In the genomic region with DNA sequence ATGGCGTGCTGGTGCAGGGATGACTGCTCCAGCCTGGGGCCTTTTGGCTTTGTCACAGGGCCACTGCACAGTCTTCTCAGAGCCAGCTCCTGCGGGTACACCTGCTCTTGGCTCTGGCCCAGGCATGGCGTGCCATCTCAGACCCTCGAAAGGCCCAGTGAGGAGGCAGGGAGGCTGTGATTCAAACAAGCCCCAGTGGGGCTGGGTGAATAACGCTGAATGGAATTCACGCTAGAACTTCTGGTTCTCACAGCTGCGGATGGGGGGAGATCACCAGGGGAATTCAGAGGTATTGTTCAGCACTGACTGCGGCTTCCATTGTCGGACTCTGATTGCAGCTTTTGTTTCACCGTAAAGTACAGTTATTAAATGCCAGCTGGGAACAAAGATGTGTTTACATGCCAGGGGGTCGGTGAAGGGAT, we compare ENCODE assay signal across 8 mouse cellular contexts. TPM values are rescaled to one million over a fixed set of nuclear protein-coding genes. Genes with fewer than 3 reads are reported as not detected.
A peak's percentile ranks its signal among the peaks of the same experiment; 100 is the strongest.
DNase-seq lines count a peak whose midpoint lies in the region; ATAC-seq and TF ChIP-seq lines count a peak whose summit lies in the region.

No protein-coding gene starts in this region.

- CTCF ChIA-PET in Patski (lab: Charles Lee), result interaction anchor here (1.5 kb wide), 1 partner anchor 26 kb away, joined by 6 read pairs; no protein-coding TSS in a partner anchor

- no peak overlapping the region for H3K9ac ChIP-seq in kidney, embryonic 15.5 days
- peak overlapping the region; percentile 26; the same call in 1 of the 2 replicates for H3K9ac ChIP-seq in hindbrain, embryonic 14.5 days
- no peak overlapping the region for H3K9ac ChIP-seq in midbrain, embryonic 14.5 days (replicated peaks; ENCODE audit: low read length)

- 40% methylated on average over 11 of the region's 11 CpGs for WGBS in kidney, embryonic 15.5 days
- WGBS in hindbrain, embryonic 14.5 days, result 9% methylated on average over 11 of the region's 11 CpGs
- 11% methylated on average over 11 of the region's 11 CpGs for WGBS in midbrain, embryonic 14.5 days

- peaks cover 12% of the 10 kb centered on the region; the same call in 1 of the 2 replicates for H3K27me3 ChIP-seq in kidney, embryonic 15.5 days
- H3K27me3 ChIP-seq in Patski, result no peaks in the 10 kb centered on the region
- no peaks in the 10 kb centered on the region for H3K27me3 ChIP-seq in hindbrain, embryonic 14.5 days (ENCODE audit: control insufficient read depth, insufficient read depth, low read length)
- H3K27me3 ChIP-seq in midbrain, embryonic 14.5 days (ENCODE audit: control insufficient read depth, insufficient read depth, low read length), result no peaks in the 10 kb centered on the region

- no peaks in the 10 kb centered on the region for H3K9me3 ChIP-seq in kidney, embryonic 15.5 days (replicated peaks)
- no peaks in the 10 kb centered on the region for H3K9me3 ChIP-seq in hindbrain, embryonic 14.5 days (ENCODE audit: control insufficient read depth, low read length)
- no peaks in the 10 kb centered on the region for H3K9me3 ChIP-seq in midbrain, embryonic 14.5 days (ENCODE audit: control insufficient read depth, low read length)

- DNase-seq in kidney, adult 9 months, result no peak
- peak; percentile 94 for DNase-seq in Patski (ENCODE audit: low read depth, low spot score)
- DNase-seq in hindbrain, embryonic 14.5 days (ENCODE audit: low spot score), result peak; percentile 44
- DNase-seq in midbrain, embryonic 14.5 days, result peak; percentile 64
- no peak for DNase-seq in spleen, postnatal 10 days (ENCODE audit: low spot score in 2 of 2)
- no peak for DNase-seq in adrenal gland, postnatal 10 days
- DNase-seq in spleen, postnatal 36 days (ENCODE audit: low spot score in 2 of 2), result no peak

- no peak overlapping the region for H3K4me2 ChIP-seq in kidney, embryonic 15.5 days
- H3K4me2 ChIP-seq in hindbrain, embryonic 14.5 days (replicated peaks), result peak overlapping the region; percentile 13; the same call in 1 of the 2 replicates
- H3K4me2 ChIP-seq in midbrain, embryonic 14.5 days (ENCODE audit: low read length), result no peak overlapping the region

- no peak overlapping the region for H3K4me3 ChIP-seq in kidney, embryonic 15.5 days (replicated peaks)
- H3K4me3 ChIP-seq in hindbrain, embryonic 14.5 days (replicated peaks; ENCODE audit: low read length), result no peak overlapping the region
- H3K4me3 ChIP-seq in midbrain, embryonic 14.5 days (replicated peaks; ENCODE audit: low read depth, low read length), result no peak overlapping the region

- in situ Hi-C loops in Patski (cut with MboI; ENCODE audit: low pct_unique_long_range_greater_than_20kb), result no loop called here

- peak overlapping the region; percentile 75 for H3K27ac ChIP-seq in kidney, embryonic 15.5 days
- H3K27ac ChIP-seq in hindbrain, embryonic 14.5 days, result 0 out of 2 replicates have a peak overlapping the region, but pooled peaks have one; percentile 45
- H3K27ac ChIP-seq in midbrain, embryonic 14.5 days (replicated peaks; ENCODE audit: low read depth, low read length), result 0 out of 2 replicates have a peak overlapping the region, but pooled peaks have one; percentile 8

- no peaks in the 10 kb centered on the region for H3K36me3 ChIP-seq in kidney, embryonic 15.5 days
- no peaks in the 10 kb centered on the region for H3K36me3 ChIP-seq in hindbrain, embryonic 14.5 days (replicated peaks; ENCODE audit: control insufficient read depth, insufficient read depth)
- no peaks in the 10 kb centered on the region for H3K36me3 ChIP-seq in midbrain, embryonic 14.5 days (ENCODE audit: control insufficient read depth, insufficient read depth, low read length)

- no peak for TF ChIP-seq CTCF in Patski (IDR thresholded peaks at IDR 0.05)

- POLR2A ChIA-PET in Patski (lab: Charles Lee), result interaction anchor here (1.2 kb wide), 1 partner anchor 27 kb away, joined by 3 read pairs; no protein-coding TSS in a partner anchor

- 0 out of 2 replicates have a peak, but pooled peaks have one; percentile 16 for ATAC-seq in kidney, embryonic 15.5 days (replicated peaks; ENCODE audit: low FRiP score)
- peak; percentile 33 for ATAC-seq in Patski
- ATAC-seq in hindbrain, embryonic 14.5 days (ENCODE audit: low FRiP score), result no peak
- ATAC-seq in midbrain, embryonic 14.5 days (ENCODE audit: low FRiP score, low TSS enrichment), result no peak

- peaks cover 52% of the 10 kb centered on the region for H3K4me1 ChIP-seq in kidney, embryonic 15.5 days
- H3K4me1 ChIP-seq in hindbrain, embryonic 14.5 days (replicated peaks; ENCODE audit: control insufficient read depth, insufficient read depth, low read length), result peaks cover 16% of the 10 kb centered on the region
- peaks cover 12% of the 10 kb centered on the region for H3K4me1 ChIP-seq in midbrain, embryonic 14.5 days (ENCODE audit: control insufficient read depth, insufficient read depth, low read length)

RNA-seq across cellular contexts. Expression of gene Plekha1, which starts 4.8 kb away (rescaled TPM):
- 76.5 and 80.9 TPM in 2 replicates for polyA plus RNA-seq in kidney, embryonic 15.5 days (2015; fragmentation: Nextera tagmentation; extraction: Ambion mirVana)
- polyA plus RNA-seq in Patski (2021), result 90.0 TPM
- 53.6 and 63.1 TPM in 2 replicates for polyA plus RNA-seq in hindbrain, embryonic 14.5 days (2014; fragmentation: Nextera tagmentation; extraction: Ambion mirVana)
- polyA plus RNA-seq in midbrain, embryonic 14.5 days (2014; fragmentation: Nextera tagmentation; extraction: Ambion mirVana), result 65.1 and 77.7 TPM in 2 replicates
- total RNA-seq in adrenal gland, postnatal 10 days (2021), result 10 to 100 TPM; 25.4 to 34.8 TPM

Comparison
In these comparisons a context has a peak if more than half of its experiments do, and no peak if none do; other contexts are left out.
1. ATAC-seq: peak in kidney, embryonic 15.5 days (single experiment) and Patski (single experiment); none in hindbrain, embryonic 14.5 days (single experiment) and midbrain, embryonic 14.5 days (single experiment).
2. H3K27ac ChIP-seq: peak in every context shown above with its lines; median percentile 75 in kidney, embryonic 15.5 days; 45 in hindbrain, embryonic 14.5 days; 8 in midbrain, embryonic 14.5 days.
3. DNase-seq: peak in Patski (single experiment), hindbrain, embryonic 14.5 days (single experiment) and midbrain, embryonic 14.5 days (single experiment); none in kidney, adult 9 months (single experiment), spleen, postnatal 10 days (0 of 2), adrenal gland, postnatal 10 days (single experiment) and spleen, postnatal 36 days (0 of 2).